Mouse (Mus musculus) left cerebral cortex, adult 18-20 months (tissue): ENCODE measurements around the gene Olfr427. TPM values are rescaled to one million over a fixed set of nuclear protein-coding genes. Genes with fewer than 3 reads are reported as not detected.
"Not testable (repeated sequence)": the region's sequence is repeated elsewhere in the genome, so short reads cannot be mapped to it uniquely, and the experiment has no call there.

ENCODE experiments used
- DNase-seq, 2 experiments: peaks; one replicate each; pipeline ENCODE4 v3.0.0; 2021 to 2022; ENCODE audit warnings: low spot score in 2 of 2, mixed read lengths in 1 of 2
- long read RNA-seq, 2 experiments: library from polyadenylated mRNA; stranded (forward); transcript quantifications; one replicate each; pipeline ENCODE4 v2.0.0; 2021
- total RNA-seq, 2 experiments: library from RNA; stranded (reverse); gene quantifications; 2 replicates each; pipeline ENCODE4 v1.2.3; 2021

Olfr427 gene
- total RNA-seq, result not detected
- long read RNA-seq, experiment 1, result 0 reads
- long read RNA-seq, experiment 2, result 0 reads

DNA sequence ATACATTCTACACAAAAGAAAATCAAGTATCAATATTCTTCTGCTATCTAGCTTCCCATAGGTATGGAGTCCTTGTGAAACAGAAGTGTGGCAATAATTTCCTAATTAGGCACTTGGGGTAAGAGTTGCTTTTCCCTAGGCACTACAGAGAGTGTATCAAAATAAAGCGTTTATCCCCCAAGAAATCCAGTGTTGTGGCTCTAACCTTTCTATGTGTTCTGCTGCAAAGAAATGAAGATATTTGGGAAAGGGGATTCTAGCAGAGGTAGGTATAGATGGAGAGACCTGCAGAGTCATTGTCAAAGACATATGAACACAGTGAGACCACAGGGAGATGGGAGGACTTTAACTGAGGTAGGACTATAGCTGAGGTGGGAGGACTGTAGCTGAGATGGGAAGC lies at the start of gene Olfr427:
TSS of gene Olfr427 (plus strand) at position 301 of the 400 bp plus-strand sequence.
- no peak for DNase-seq

DNA sequence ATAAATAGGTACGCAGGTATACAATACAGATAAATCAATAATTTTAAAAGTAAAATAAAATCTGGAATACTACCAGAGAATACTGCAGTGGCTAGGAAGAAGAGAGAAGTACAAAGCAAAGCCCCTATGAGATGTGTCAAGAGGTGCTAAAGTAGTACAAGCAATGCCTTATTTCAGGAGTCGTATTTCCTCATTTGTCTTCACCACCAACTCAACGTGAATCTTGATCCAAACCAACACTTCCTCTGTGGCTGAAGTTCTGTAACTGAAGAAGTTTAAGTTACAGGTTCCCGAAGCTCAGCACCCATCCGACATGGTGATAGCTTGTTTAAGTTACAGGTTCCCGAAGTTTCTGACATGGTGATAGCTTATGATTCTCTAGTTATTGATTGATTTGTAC lies 48.5 kb upstream of the Olfr427 start:
- not testable (repeated sequence) for DNase-seq

DNA sequence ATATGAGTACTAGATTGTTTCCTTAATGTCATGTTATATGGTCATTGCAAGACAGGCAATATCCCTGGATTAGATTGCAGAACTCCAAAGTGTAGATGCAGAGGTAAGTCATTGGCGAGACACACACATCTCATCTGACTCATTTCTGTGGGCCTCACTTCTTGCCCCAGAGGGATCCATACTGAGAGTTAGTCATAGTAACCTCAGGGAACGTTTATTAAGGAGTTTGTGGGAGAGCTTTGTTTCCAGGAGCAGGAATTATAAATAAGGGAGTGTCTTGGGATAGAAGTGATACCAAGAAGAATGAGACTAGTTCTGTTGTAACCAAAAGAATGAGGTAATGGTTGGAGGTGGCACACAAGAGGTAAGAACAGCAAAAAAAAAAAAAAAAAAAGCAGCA lies 47.8 kb upstream of the Olfr427 start, which contains the start of gene Olfr432:
TSS of gene Olfr432 (plus strand) at position 313 of the 400 bp plus-strand sequence.
- DNase-seq, result no peak

DNA sequence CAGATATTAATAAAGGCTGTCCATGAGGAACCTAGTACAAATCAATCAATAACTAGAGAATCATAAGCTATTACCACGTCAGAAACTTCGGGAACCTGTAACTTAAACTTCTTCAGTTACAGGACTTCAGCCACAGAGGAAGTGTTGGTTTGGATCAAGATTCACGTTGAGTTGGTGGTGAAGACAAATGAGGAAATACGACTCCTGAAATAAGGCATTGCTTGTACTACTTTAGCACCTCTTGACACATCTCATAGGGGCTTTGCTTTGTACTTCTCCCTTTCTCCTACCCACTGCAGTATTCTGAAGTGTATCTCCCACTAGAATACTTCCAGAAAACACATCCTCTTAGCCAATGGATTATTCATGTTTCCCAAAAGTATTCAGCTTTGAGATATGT lies 47.3 kb upstream of the Olfr427 start:
- DNase-seq, result not testable (repeated sequence)

DNA sequence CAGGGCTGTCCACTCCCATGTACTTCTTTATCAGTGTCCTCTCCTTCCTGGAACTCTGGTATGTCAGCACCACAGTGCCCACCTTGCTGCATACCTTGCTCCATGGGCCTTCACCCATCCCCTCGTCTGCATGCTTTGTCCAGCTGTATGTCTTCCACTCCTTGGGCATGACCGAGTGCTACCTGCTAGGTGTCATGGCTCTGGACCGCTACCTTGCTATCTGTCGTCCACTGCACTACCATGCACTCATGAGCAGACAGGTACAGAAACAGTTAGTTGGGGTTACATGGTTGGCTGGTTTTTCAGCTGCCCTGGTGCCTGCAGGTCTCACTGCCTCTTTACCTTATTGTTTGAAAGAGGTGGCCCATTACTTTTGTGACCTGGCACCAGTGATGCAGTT lies 46.2 kb upstream of the Olfr427 start:
- DNase-seq, result no peak

DNA sequence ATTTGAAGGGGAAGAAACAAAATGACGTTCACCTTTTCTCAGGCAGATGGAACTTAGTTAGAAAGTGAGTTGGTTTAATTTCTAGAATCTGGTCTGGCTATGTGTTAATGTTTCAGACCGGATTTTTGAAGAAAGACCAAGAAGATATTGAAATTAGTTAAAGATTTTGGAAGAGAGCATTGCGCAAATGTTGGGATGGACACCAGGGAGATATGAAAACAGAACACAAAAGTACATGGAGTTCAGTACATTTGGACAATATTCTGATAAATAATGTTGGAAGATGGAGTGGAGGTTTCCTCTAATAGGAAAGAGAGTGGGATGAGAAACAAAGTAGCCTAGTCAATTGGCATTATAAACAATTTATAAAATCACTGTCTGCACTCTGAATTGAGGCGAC lies 45.2 kb upstream of the Olfr427 start:
- DNase-seq, result no peak

DNA sequence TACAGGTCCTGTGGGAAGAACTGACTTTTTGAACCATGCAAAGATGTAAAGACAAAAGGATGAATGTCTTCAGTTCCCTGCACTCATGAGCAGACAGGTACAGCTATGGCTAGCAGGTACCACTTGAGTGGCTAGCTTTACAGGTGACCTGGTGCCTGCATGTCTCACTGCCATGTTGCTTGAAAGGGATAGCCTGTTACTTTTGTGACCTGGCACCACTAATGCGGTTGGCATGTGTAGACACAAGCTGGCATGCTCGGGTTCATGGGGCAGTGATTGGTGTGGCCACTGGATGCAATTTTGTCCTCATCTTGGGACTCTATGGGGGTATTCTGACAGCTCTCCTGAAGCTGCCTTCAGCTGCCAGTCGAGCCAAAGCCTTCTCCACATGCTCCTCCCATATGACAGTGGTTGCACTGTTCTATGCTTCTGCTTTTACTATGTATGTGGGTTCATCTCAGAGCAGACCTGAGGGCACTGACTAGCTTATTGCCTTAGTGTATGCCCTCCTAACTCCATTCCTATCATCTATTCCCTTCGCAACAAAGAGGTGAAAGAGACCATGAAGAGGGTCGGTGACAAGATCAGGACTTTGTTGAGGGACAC lies 44.7 kb upstream of the Olfr427 start:
- DNase-seq, result no peak

DNA sequence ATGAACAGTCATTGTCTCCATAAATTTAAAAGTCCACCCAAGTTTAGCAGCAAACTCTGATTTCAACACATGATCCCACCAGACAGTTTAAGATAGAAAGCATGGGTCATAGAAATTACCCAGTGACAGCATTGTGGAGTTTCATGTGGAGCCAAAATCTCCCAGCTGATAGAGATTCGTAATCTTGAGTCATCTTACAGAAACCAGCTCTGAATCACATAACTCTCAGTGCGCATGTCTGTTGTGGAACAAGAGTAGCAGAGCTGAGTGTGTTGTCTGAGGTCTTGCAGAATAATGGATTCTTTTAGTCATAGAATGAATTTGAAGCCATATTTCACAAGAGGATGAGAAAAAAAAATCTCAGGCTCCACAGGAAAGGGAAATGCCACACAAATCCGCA lies 43.7 kb upstream of the Olfr427 start:
- no peak for DNase-seq

DNA sequence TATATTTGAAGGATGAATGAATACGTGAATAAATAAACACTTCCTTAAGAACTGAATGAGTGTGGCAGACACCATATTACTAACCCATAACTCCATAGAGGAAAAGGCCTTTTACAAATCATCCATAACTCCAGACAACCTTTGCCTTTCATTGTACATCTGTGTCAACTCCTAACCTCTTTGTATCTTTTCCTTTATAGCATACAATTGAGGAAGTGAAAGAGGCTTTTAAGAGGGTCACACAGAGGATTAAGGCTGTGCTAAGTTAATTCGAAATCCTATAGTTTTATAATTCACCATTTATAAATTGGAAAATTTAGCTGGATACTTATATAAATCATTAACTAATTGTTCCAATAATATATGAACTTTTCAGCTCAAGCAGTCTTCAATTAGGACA lies 41.4 kb upstream of the Olfr427 start:
- DNase-seq, result no peak

DNA sequence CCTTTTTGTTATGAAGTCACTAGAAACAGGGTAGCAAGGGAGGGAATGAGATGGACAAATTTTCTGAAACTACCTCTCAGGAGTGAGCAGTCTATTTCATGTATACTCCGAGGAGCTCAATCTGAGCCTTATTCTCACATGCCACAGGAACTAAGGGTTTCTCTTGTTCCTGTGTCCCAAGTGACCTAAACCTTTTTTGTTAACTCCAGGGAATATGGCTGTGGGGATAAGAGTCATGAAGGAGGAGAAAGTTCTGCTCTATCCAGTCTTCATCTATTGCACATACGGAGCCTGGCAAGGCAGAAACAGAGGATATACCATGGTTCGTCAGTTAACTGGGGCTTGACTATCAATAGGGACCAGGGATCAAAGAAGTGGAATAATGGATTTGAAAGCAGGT lies 30.4 kb upstream of the Olfr427 start, which contains the start of gene Olfr430:
TSS of gene Olfr430 (plus strand) at position 301 of the 400 bp plus-strand sequence.
- DNase-seq, result no peak

DNA sequence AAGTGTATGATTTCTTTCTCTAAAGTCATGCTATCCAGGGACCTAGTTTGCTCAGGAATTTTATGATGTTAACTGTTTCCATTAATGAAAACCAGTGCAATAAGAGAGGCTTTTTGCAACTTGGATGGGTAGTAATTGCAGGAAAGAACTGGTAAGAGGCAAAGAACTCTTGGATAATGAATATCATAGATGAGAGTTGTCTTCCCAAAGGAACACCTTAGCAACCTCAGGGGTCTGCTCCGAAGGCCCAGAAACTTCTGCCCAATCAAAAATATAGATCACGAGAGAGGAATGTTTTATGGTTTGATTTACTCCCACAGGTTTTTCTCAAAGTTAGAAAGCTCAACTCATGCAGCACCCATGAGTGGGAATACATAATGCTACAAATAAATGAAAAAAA lies 12.7 kb upstream of the Olfr427 start, which contains the start of gene Olfr429:
TSS of gene Olfr429 (plus strand) at position 301 of the 400 bp plus-strand sequence.
- no peak for DNase-seq

DNA sequence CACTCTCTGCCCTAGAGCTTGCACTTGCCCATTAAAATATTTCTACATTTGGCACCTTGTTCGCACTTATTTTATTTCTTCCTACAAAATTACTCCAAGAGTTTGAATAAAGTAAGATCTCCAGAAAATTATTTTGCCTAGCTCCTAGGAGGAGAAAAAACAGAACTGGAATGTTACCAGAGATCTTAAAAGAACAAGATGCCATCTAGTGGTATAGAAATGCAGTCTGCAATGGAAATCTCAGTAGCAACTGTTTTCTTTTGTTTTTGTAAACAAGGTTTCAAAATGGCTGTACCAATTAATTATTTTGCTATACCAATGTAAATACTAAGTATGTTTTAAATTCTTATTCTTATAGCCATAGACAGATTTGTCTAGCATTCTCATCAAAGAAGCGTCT lies 7.0 kb downstream of the Olfr427 start:
- DNase-seq, result no peak

DNA sequence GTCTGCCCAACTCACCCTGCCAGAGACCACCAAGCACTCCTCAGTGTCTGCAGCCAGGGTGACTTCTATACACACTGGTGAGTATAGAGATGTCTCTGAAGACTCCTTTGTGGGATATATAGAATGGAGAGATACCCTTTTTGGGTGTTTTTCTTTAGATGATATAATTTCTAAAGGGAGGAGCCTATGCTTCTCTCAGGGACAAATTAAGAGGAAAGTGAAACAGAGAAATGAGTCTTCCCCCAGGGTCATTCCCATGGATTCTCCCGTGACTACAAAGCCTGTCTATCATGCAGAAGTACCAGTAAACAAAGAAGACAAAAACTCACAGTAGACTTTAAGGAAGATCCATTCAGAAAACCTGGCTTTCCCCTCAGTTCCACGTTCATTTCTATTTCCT lies 24.4 kb downstream of the Olfr427 start, which contains the start of gene Olfr231:
TSS of gene Olfr231 (minus strand) at position 101 of the 400 bp plus-strand sequence.
- DNase-seq, result no peak

DNA sequence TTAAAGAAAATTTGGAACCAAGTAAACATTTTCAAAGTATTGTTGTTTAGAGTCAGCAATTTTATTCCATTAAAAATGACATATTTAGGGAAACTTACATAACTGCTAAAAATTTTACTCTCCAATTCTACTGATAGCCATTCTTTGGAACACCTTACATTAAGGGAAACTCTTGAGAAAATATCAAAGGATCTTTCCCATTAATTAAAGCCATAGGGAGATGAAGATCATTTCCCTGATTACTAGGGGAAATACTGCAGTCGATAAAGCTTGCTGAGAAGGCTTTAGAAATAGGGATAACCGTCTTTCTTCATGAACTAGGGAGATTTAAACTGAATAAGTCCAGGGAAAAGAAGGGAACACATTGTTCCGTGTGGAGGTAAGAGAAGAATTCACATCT lies 34.5 kb downstream of the Olfr427 start, which contains the start of gene Olfr424:
TSS of gene Olfr424 (plus strand) at position 301 of the 400 bp plus-strand sequence.
- no peak for DNase-seq

DNA sequence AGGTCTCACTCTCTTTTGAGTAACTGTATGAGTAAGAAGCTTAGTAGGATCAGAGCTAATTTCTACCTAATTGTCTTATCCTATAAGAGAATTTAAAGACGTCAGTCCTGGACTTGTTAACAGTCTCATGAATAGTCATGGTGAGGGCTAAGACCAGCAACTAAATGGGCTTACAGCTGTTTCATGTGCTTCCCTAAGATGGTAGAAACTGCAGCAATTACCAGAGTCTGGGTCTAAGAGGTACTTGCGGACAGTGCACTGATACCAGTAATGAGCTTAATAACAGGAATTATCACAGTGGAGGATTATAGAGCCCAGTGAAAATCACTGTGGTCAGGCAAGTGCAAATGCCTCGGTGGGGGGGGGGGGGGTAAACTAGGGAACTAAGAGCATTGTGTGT lies 35.3 kb downstream of the Olfr427 start:
- DNase-seq, result no peak

DNA sequence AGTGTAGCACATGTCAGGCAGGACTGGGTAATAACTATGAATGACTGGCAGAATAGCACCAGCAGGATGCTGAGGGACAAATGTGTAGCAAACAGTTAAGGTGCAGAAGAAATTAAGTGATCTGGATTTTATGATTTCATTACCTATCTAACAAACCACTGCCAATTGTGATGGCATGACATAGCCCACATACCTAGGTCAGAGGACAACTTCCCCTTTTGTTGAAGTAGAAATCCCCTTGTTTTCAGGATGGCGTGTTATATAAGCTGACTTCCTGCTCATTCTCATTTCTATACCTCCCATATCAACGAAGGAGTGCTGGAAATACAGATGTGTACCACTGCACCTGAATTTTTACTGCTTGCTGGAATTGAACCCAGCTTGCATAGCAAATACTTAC lies 44.7 kb downstream of the Olfr427 start:
- DNase-seq, result no peak

DNA sequence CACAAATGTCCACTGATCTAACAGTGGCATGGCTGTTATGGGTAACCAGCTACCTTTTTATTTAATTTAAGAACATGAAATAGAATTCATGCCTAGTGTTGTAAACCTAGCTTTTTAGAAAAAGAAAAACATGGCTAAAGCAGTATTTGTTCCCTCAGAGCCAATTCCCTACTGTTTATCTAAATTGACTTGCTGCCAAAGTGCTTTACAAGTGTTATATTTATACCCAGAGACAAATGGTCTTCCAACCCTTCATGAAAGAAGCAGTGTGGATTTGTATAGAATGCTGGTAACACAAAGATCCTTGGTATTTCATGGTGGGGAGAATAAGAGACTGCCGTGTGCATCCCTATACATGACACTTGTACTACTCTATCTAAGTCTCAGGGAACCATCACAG lies 50.0 kb downstream of the Olfr427 start:
- no peak for DNase-seq

DNA sequence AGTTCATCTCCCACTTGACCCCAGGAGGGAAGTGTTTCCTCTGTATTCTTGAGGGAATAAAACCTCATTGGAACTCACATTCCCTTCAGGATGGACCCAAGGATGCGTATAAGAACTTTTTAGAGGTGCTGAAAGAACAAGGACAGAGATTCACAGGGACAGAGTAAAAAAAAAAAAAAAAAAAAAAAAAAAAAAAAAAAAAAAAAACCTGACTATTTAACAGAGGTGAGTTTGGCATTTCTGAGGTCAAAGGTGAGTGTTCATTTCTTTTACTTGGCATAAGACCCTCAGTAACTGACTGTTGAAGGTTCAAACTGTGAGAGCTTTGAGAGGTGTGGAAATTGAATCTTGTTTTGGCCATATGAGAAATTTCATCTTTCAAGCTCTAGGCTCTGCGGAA lies 52.6 kb downstream of the Olfr427 start:
- no peak for DNase-seq

Other genes starting within 250 kb of the Olfr427 start
- gene Ifi211, start 183.8 kb upstream of the Olfr427 start, total RNA-seq, result not detected
- gene Mndal, start 154.4 kb upstream of the Olfr427 start, total RNA-seq, result 1 to 10 TPM in 1 of 2 experiments, under 1 TPM in 1; 0.86 to 1.6 TPM
- under 1 TPM; 0.53 to 0.59 TPM for gene Ifi203, start 154.2 kb upstream of the Olfr427 start, total RNA-seq
- gene Ifi202b, start 114.1 kb upstream of the Olfr427 start, total RNA-seq, result not detected
- gene Ifi205, start 65.1 kb upstream of the Olfr427 start, total RNA-seq, result not detected
- gene Olfr433, start 56.2 kb upstream of the Olfr427 start, total RNA-seq, result not detected
- gene Olfr432, start 47.7 kb upstream of the Olfr427 start, total RNA-seq, result not detected
- not detected for gene Olfr430, start 30.3 kb upstream of the Olfr427 start, total RNA-seq
- gene Olfr429, start 12.6 kb upstream of the Olfr427 start, total RNA-seq, result not detected
- not detected for gene Olfr231, start 24.3 kb downstream of the Olfr427 start, total RNA-seq
- gene Olfr424, start 34.6 kb downstream of the Olfr427 start, total RNA-seq, result not detected
- gene Olfr420, start 58.7 kb downstream of the Olfr427 start, total RNA-seq, result not detected
- under 1 TPM; 0.05 to 0.07 TPM for gene Spta1, start 75.9 kb downstream of the Olfr427 start, total RNA-seq
- not detected for gene Olfr419, start 155.2 kb downstream of the Olfr427 start, total RNA-seq
- not detected for gene Mptx1, start 233.6 kb downstream of the Olfr427 start, total RNA-seq